Mouse (Mus musculus) heart, embryonic 10.5 days (tissue): ENCODE data around the gene Sntb2. TPM values are rescaled to one million over a fixed set of nuclear protein-coding genes. Genes with fewer than 3 reads are reported as not detected.

Source experiments
- DNase-seq: peaks from one replicate; pipeline ENCODE4 v3.0.0-alpha.2; 2017; ENCODE audit warnings: low spot score
- H3K27ac ChIP-seq: fragments of 300-500 bp; sonication (generic); 2 replicates; pipeline ENCODE4 v1.5.1; 2016; ENCODE audit warnings: mild to moderate bottlenecking
- H3K27me3 ChIP-seq: fragments of 300-500 bp; sonication (generic); 2 replicates; pipeline ENCODE4 v1.6.1; 2016; ENCODE audit warnings: mild to moderate bottlenecking; ENCODE audit not compliant: poor library complexity, insufficient read depth, severe bottlenecking
- H3K36me3 ChIP-seq: fragments of 300-500 bp; sonication (generic); 2 replicates; pipeline ENCODE4 v1.6.1; 2016; ENCODE audit warnings: mild to moderate bottlenecking, moderate library complexity
- H3K4me1 ChIP-seq: fragments of 300-500 bp; sonication (generic); 2 replicates; pipeline ENCODE4 v1.6.1; 2016; ENCODE audit warnings: mild to moderate bottlenecking
- H3K4me3 ChIP-seq: fragments of 300-500 bp; sonication (generic); 2 replicates; pipeline ENCODE4 v1.5.1; 2016; ENCODE audit warnings: mild to moderate bottlenecking, moderate library complexity
- H3K9me3 ChIP-seq: fragments of 300-500 bp; sonication (generic); 2 replicates; pipeline ENCODE4 v1.6.1; 2016; ENCODE audit warnings: mild to moderate bottlenecking, moderate library complexity
- WGBS: fragments of 180-500 bp; shearing (Covaris S2); methylation state at CpG from one replicate; pipeline ENCODE4 v1.1.7; 2016; 5-methylcytosine and 5-hydroxymethylcytosine counted together
- polyA plus RNA-seq: library from polyadenylated mRNA; unstranded; fragments of >200 nt; fragmentation: Nextera tagmentation; extraction: Ambion mirVana; gene quantifications from 2 replicates; pipeline ENCODE4 v1.2.1, GENCODE M21; 2016

The Sntb2 gene
- polyA plus RNA-seq, 1 experiment from 2014 or later = 9.8 TPM

GRCm38 (mm10) chr8:106935899-106936477 is 438 bp downstream of the Sntb2 start:
- no peaks in the 10 kb centered on the region for H3K9me3 ChIP-seq
- under 1% methylated on average over 67 of the region's 76 CpGs for WGBS
- no peaks in the 10 kb centered on the region for H3K27me3 ChIP-seq
- no peaks in the 10 kb centered on the region for H3K36me3 ChIP-seq
- peaks cover 25% of the 10 kb centered on the region for H3K4me1 ChIP-seq
- peak; percentile 80 for DNase-seq
- peak overlapping the region; percentile 95 for H3K27ac ChIP-seq
- peak overlapping the region; percentile 95 for H3K4me3 ChIP-seq

- Histone ChIP-seq H3K36me3 (no peaks in the 10 kb centered on the region), H3K27ac (peak overlapping the region; percentile 95), H3K4me3 (peak overlapping the region; percentile 95), H3K9me3 (no peaks in the 10 kb centered on the region), H3K27me3 (no peaks in the 10 kb centered on the region), H3K4me1 (peaks cover 25% of the 10 kb centered on the region)
- 3% methylated on average over 26 of the region's 26 CpGs for WGBS
- no peak for DNase-seq
Observed at GRCm38 (mm10) chr8:106936478-106937051, 1.0 kb downstream of the Sntb2 start.

- H3K9me3 ChIP-seq = no peaks in the 10 kb centered on the region
- whole genome bisulfite sequencing = 42% methylated on average over 14 of the region's 14 CpGs
- H3K27me3 ChIP-seq = no peaks in the 10 kb centered on the region
- peak overlapping the region; percentile 95; the same call in 1 of the 2 replicates for H3K27ac ChIP-seq
- peak overlapping the region; percentile 95 for H3K4me3 ChIP-seq
- DNase-seq = no peak
- H3K4me1 ChIP-seq = peaks cover 23% of the 10 kb centered on the region
- H3K36me3 ChIP-seq = no peaks in the 10 kb centered on the region
Observed at GRCm38 (mm10) chr8:106937081-106937800, 1.7 kb downstream of the Sntb2 start.

GRCm38 (mm10) chr8:106941806-106942205 is 6.3 kb downstream of the Sntb2 start:
- H3K4me3 ChIP-seq = no peak overlapping the region

GRCm38 (mm10) chr8:106943874-106944418 is 8.4 kb downstream of the Sntb2 start:
- H3K9me3 ChIP-seq = no peaks in the 10 kb centered on the region
- H3K4me3 ChIP-seq = no peak overlapping the region
- peaks cover 6% of the 10 kb centered on the region; the same call in 1 of the 2 replicates for H3K36me3 ChIP-seq
- DNase-seq = no peak
- H3K27ac ChIP-seq = no peak overlapping the region
- 81% methylated on average over 3 of the region's 3 CpGs for WGBS
- H3K27me3 ChIP-seq = no peaks in the 10 kb centered on the region
- peaks cover 4% of the 10 kb centered on the region; the same call in 1 of the 2 replicates for H3K4me1 ChIP-seq

More at GRCm38 (mm10) chr8:106941806-106942205, 6.3 kb downstream of the Sntb2 start:
- Histone ChIP-seq H3K27ac (no peak overlapping the region), H3K9me3 (no peaks in the 10 kb centered on the region), H3K36me3 (peaks cover 6% of the 10 kb centered on the region; the same call in 1 of the 2 replicates), H3K27me3 (no peaks in the 10 kb centered on the region), H3K4me1 (peaks cover 14% of the 10 kb centered on the region)
- 97% methylated on average over 3 of the region's 3 CpGs for WGBS
- no peak for DNase-seq

- DNase-seq = no peak
- no peaks in the 10 kb centered on the region for H3K9me3 ChIP-seq
- H3K4me1 ChIP-seq = no peaks in the 10 kb centered on the region; the same call in 1 of the 2 replicates
- 61% methylated on average over 3 of the region's 3 CpGs for WGBS
- H3K36me3 ChIP-seq = peaks cover 6% of the 10 kb centered on the region; the same call in 1 of the 2 replicates
- H3K27ac ChIP-seq = no peak overlapping the region
- no peak overlapping the region for H3K4me3 ChIP-seq
- no peaks in the 10 kb centered on the region for H3K27me3 ChIP-seq
Observed at GRCm38 (mm10) chr8:106944756-106945155, 9.2 kb downstream of the Sntb2 start.

- Histone ChIP-seq H3K9me3 (no peaks in the 10 kb centered on the region), H3K36me3 (no peaks in the 10 kb centered on the region), H3K4me1 (no peaks in the 10 kb centered on the region; the same call in 1 of the 2 replicates), H3K4me3 (no peak overlapping the region), H3K27me3 (no peaks in the 10 kb centered on the region), H3K27ac (no peak overlapping the region)
- WGBS = 79% methylated on average over 3 of the region's 3 CpGs
- DNase-seq = no peak
Observed at GRCm38 (mm10) chr8:106948678-106949243, 13.2 kb downstream of the Sntb2 start.

- H3K27ac ChIP-seq = no peak overlapping the region
- no peak overlapping the region for H3K4me3 ChIP-seq
- H3K4me1 ChIP-seq = no peaks in the 10 kb centered on the region
- no peaks in the 10 kb centered on the region for H3K9me3 ChIP-seq
- no peak for DNase-seq
- H3K36me3 ChIP-seq = no peaks in the 10 kb centered on the region
- no peaks in the 10 kb centered on the region for H3K27me3 ChIP-seq
- 75% methylated on average over 4 of the region's 4 CpGs for WGBS
Observed at GRCm38 (mm10) chr8:106951707-106952106, 16.2 kb downstream of the Sntb2 start.

GRCm38 (mm10) chr8:106953571-106953970 is 18.0 kb downstream of the Sntb2 start:
- no peak overlapping the region for H3K4me3 ChIP-seq
- no peaks in the 10 kb centered on the region for H3K36me3 ChIP-seq
- no peak for DNase-seq
- no peak overlapping the region for H3K27ac ChIP-seq
- H3K9me3 ChIP-seq = no peaks in the 10 kb centered on the region
- no peaks in the 10 kb centered on the region for H3K27me3 ChIP-seq
- WGBS = 72% methylated on average over 4 of the region's 4 CpGs
- no peaks in the 10 kb centered on the region for H3K4me1 ChIP-seq

GRCm38 (mm10) chr8:106957086-106957485 is 21.5 kb downstream of the Sntb2 start:
- Histone ChIP-seq H3K36me3 (no peaks in the 10 kb centered on the region), H3K27ac (no peak overlapping the region), H3K4me1 (no peaks in the 10 kb centered on the region), H3K9me3 (no peaks in the 10 kb centered on the region), H3K4me3 (no peak overlapping the region), H3K27me3 (no peaks in the 10 kb centered on the region)
- WGBS = 83% methylated on average over 3 of the region's 3 CpGs
- no peak for DNase-seq

GRCm38 (mm10) chr8:106958212-106958611 is 22.7 kb downstream of the Sntb2 start:
- H3K27me3 ChIP-seq = no peaks in the 10 kb centered on the region

GRCm38 (mm10) chr8:106959626-106960025 is 24.1 kb downstream of the Sntb2 start:
- H3K4me3 ChIP-seq = no peak overlapping the region
- H3K27me3 ChIP-seq = no peaks in the 10 kb centered on the region
- H3K4me1 ChIP-seq = no peaks in the 10 kb centered on the region
- no peaks in the 10 kb centered on the region for H3K36me3 ChIP-seq
- no peak for DNase-seq
- 85% methylated on average over 2 of the region's 2 CpGs for WGBS
- H3K27ac ChIP-seq = no peak overlapping the region
- no peaks in the 10 kb centered on the region for H3K9me3 ChIP-seq

More at GRCm38 (mm10) chr8:106958212-106958611, 22.7 kb downstream of the Sntb2 start:
- H3K27ac ChIP-seq = no peak overlapping the region
- DNase-seq = no peak
- no peaks in the 10 kb centered on the region for H3K4me1 ChIP-seq
- no peaks in the 10 kb centered on the region for H3K36me3 ChIP-seq
- no peaks in the 10 kb centered on the region for H3K9me3 ChIP-seq
- H3K4me3 ChIP-seq = no peak overlapping the region
- WGBS = 80% methylated on average over 3 of the region's 3 CpGs
